Mouse (Mus musculus) midbrain, embryonic 11.5 days (tissue): Measurements from ENCODE around the gene Src. TPM values are rescaled to one million over a fixed set of nuclear protein-coding genes. Genes with fewer than 3 reads are reported as not detected.
"Not testable (repeated sequence)": the region's sequence is repeated elsewhere in the genome, so short reads cannot be mapped to it uniquely, and the experiment has no call there.

Source experiments
- ATAC-seq: fragments of 200-750 bp; cut with Nextera tagmentation; 2 replicates; pipeline ENCODE4 v1.8.0; 2017; ENCODE audit warnings: moderate TSS enrichment, moderate library complexity; ENCODE audit not compliant: low FRiP score
- DNase-seq: peaks from one replicate; pipeline ENCODE4 v3.0.0; 2015; ENCODE audit warnings: low spot score; ENCODE audit errors: missing footprints
- H3K27ac ChIP-seq: fragments of 300-500 bp; sonication (generic); 2 replicates; pipeline ENCODE4 v1.5.1; 2014; ENCODE audit warnings: low read depth, low read length
- H3K27me3 ChIP-seq: fragments of 300-500 bp; sonication (generic); 2 replicates; pipeline ENCODE4 v1.6.1; 2014; ENCODE audit warnings: mild to moderate bottlenecking, low read length, moderate library complexity, mixed read lengths; ENCODE audit not compliant: control insufficient read depth, insufficient read depth
- H3K36me3 ChIP-seq: fragments of 300-500 bp; sonication (generic); 2 replicates; pipeline ENCODE4 v1.6.1; 2014; ENCODE audit warnings: mild to moderate bottlenecking, low read length, moderate library complexity, mixed read lengths; ENCODE audit not compliant: control insufficient read depth, insufficient read depth
- H3K4me1 ChIP-seq: fragments of 300-500 bp; sonication (generic); 2 replicates; pipeline ENCODE4 v1.6.1; 2014; ENCODE audit warnings: low read length; ENCODE audit not compliant: control insufficient read depth, insufficient read depth
- H3K4me2 ChIP-seq: fragments of 300-500 bp; sonication (generic); 2 replicates; pipeline ENCODE4 v1.6.1; 2014; ENCODE audit warnings: mild to moderate bottlenecking, moderate library complexity
- H3K4me3 ChIP-seq: fragments of 300-500 bp; sonication (generic); 2 replicates; pipeline ENCODE4 v1.5.1; 2014; ENCODE audit warnings: low read depth, low read length
- H3K9ac ChIP-seq: fragments of 300-500 bp; sonication (generic); 2 replicates; pipeline ENCODE4 v1.6.1; 2014; ENCODE audit warnings: low read length
- H3K9me3 ChIP-seq: fragments of 300-500 bp; sonication (generic); 2 replicates; pipeline ENCODE4 v1.6.1; 2016; ENCODE audit warnings: low read length; ENCODE audit not compliant: control insufficient read depth
- WGBS: fragments of 180-500 bp; shearing (Covaris S2); extraction: QIAGEN DNeasy Blood & Tissue Kit; methylation state at CpG from one replicate; pipeline ENCODE4 v1.1.7; 2014; 5-methylcytosine and 5-hydroxymethylcytosine counted together
- polyA plus RNA-seq: library from polyadenylated mRNA; unstranded; fragments of >200 nt; fragmentation: Nextera tagmentation; extraction: Ambion mirVana; gene quantifications from 2 replicates; pipeline ENCODE4 v1.2.1, GENCODE M21; 2014

The Src gene
- polyA plus RNA-seq, 1 experiment from 2014 or later, result 14.0 TPM

DNA sequence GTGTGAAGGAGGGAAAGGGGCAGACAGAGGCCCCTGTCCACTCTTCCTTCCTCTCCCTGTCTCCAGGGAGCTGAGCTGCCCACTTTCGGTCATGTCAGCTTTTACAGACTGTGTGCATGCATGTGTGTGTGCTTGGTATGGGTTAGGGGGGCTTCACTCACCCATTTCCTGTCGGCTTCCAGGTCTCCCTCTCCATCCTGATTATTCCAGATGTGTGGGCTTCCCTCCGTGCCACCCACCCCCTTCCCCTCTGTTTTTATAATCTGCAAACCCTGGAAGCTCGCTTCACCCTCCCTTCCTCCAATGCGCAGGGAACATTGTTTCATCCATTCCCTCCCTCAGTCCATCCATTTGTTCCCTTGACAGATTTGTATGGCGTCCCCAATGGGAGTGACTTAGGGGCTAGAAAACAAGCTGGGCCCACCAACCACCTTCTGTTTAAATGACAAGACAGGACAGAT, 56.1 kb downstream of the Src start:
- peaks cover 45% of the 10 kb centered on the region for H3K4me1 ChIP-seq
- WGBS, result 17% methylated on average over 6 of the region's 6 CpGs
- H3K9ac ChIP-seq, result peak overlapping the region; percentile 50
- H3K9me3 ChIP-seq, result no peaks in the 10 kb centered on the region
- ATAC-seq, result 0 out of 2 replicates have a peak, but pooled peaks have one; percentile 7
- H3K4me3 ChIP-seq, result no peak overlapping the region
- H3K27me3 ChIP-seq, result no peaks in the 10 kb centered on the region; the same call in 1 of the 2 replicates
- peak overlapping the region; percentile 79 for H3K27ac ChIP-seq
- no peak overlapping the region; the same call in 1 of the 2 replicates for H3K4me2 ChIP-seq
- peaks cover 12% of the 10 kb centered on the region for H3K36me3 ChIP-seq
- DNase-seq, result no peak

GRCm38 (mm10) chr2:157475437-157476379, 57.5 kb downstream of the Src start:
- no peaks in the 10 kb centered on the region for H3K9me3 ChIP-seq
- H3K4me1 ChIP-seq, result peaks cover 45% of the 10 kb centered on the region
- H3K27ac ChIP-seq, result peak overlapping the region; percentile 79
- DNase-seq, result peak; percentile 95
- ATAC-seq, result peak; percentile 67
- H3K4me3 ChIP-seq, result no peak overlapping the region
- H3K4me2 ChIP-seq, result peak overlapping the region; percentile 14; the same call in 1 of the 2 replicates
- no peaks in the 10 kb centered on the region; the same call in 1 of the 2 replicates for H3K36me3 ChIP-seq
- WGBS, result 14% methylated on average over 13 of the region's 13 CpGs
- H3K27me3 ChIP-seq, result no peaks in the 10 kb centered on the region; the same call in 1 of the 2 replicates
- peak overlapping the region; percentile 50 for H3K9ac ChIP-seq

GRCm38 (mm10) chr2:157478651-157479050, 60.4 kb downstream of the Src start:
- Histone ChIP-seq H3K9me3 (no peaks in the 10 kb centered on the region), H3K4me2 (no peak overlapping the region), H3K4me1 (peaks cover 48% of the 10 kb centered on the region), H3K36me3 (no peaks in the 10 kb centered on the region), H3K4me3 (no peak overlapping the region), H3K27me3 (peaks cover 5% of the 10 kb centered on the region; the same call in 1 of the 2 replicates), H3K9ac (no peak overlapping the region), H3K27ac (no peak overlapping the region)
- 54% methylated on average over 8 of the region's 8 CpGs for WGBS
- DNase-seq, result no peak
- ATAC-seq, result no peak

- Histone ChIP-seq H3K27ac (no peak overlapping the region), H3K9ac (no peak overlapping the region), H3K36me3 (no peaks in the 10 kb centered on the region), H3K4me2 (no peak overlapping the region), H3K9me3 (no peaks in the 10 kb centered on the region), H3K4me1 (peaks cover 35% of the 10 kb centered on the region), H3K27me3 (peaks cover 11% of the 10 kb centered on the region), H3K4me3 (no peak overlapping the region)
- DNase-seq, result peak; percentile 92
- WGBS, result 63% methylated on average over 15 of the region's 15 CpGs
- ATAC-seq, result peak; percentile 51
Measured at GRCm38 (mm10) chr2:157479858-157480568, 61.8 kb downstream of the Src start.

DNA sequence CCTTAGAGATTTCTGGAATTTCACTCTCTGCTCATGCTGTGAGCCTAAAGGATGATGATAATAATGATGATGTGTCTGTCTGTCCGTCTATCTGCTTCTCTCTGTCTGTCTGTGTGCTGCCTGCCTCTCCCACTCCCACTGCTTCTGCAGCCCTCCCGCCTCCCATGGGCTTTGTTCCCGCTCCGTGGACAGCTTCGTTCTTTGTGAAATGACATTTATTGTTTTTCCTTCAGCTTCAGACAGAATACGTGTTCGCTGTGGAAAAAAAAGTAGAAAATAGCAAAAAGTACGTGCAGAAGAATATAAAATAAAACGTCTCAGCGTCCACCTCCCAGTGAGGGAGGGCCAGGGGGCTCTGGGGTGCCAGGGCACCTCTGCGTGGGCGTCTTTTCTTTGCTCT, 64.5 kb downstream of the Src start:
- Histone ChIP-seq H3K9ac (peak overlapping the region; percentile 37), H3K36me3 (no peaks in the 10 kb centered on the region), H3K27ac (no peak overlapping the region; the same call in 1 of the 2 replicates), H3K4me3 (no peak overlapping the region), H3K4me2 (no peak overlapping the region), H3K9me3 (no peaks in the 10 kb centered on the region), H3K27me3 (peaks cover 11% of the 10 kb centered on the region), H3K4me1 (peaks cover 28% of the 10 kb centered on the region)
- DNase-seq (no peak), ATAC-seq (no peak)
- WGBS, result 39% methylated on average over 12 of the region's 12 CpGs

DNA sequence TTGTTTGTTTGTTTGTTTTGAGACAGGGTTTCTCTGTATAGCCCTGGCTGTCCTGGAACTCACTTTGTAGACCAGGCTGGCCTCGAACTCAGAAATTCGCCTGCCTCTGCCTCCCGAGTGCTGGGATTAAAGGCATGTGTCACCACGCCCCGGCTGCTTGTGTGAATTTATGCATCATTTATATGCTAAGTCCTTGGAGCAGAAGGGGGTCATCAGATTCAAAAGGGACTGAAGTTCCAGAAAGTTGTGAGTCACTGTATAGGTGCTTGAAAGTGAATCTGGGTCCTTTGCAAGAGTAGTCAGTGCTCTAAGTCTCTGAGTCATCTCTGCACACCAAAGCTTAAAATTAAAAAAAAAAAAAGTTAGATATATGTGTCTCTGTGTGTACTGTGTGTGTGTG, 68.3 kb downstream of the Src start:
- peaks cover 31% of the 10 kb centered on the region for H3K4me1 ChIP-seq

GRCm38 (mm10) chr2:157486981-157487656, 68.9 kb downstream of the Src start:
- Histone ChIP-seq H3K27me3 (peaks cover 9% of the 10 kb centered on the region), H3K4me1 (peaks cover 27% of the 10 kb centered on the region), H3K27ac (peak overlapping the region; percentile 92), H3K4me2 (peak overlapping the region; percentile 24), H3K36me3 (no peaks in the 10 kb centered on the region), H3K9ac (peak overlapping the region; percentile 49), H3K4me3 (no peak overlapping the region), H3K9me3 (no peaks in the 10 kb centered on the region)
- 17% methylated on average over 7 of the region's 7 CpGs for WGBS
- peak; percentile 74 for ATAC-seq
- peak; percentile 91 for DNase-seq

More for the DNA sequence above, 68.3 kb downstream of the Src start:
- H3K4me2 ChIP-seq, H3K36me3 ChIP-seq, DNase-seq, H3K4me3 ChIP-seq, H3K9me3 ChIP-seq: not testable (repeated sequence)
- Histone ChIP-seq H3K27ac (peak overlapping the region; percentile 92), H3K27me3 (peaks cover 11% of the 10 kb centered on the region), H3K9ac (0 out of 2 replicates have a peak overlapping the region, but pooled peaks have one; percentile 7)
- peak; percentile 3; the same call in 1 of the 2 replicates for ATAC-seq
- WGBS, result 63% methylated on average over 5 of the region's 5 CpGs

- Histone ChIP-seq H3K9me3 (no peaks in the 10 kb centered on the region), H3K27me3 (peaks cover 9% of the 10 kb centered on the region), H3K36me3 (no peaks in the 10 kb centered on the region), H3K4me3 (no peak overlapping the region), H3K27ac (peak overlapping the region; percentile 92), H3K9ac (peak overlapping the region; percentile 49), H3K4me1 (peaks cover 21% of the 10 kb centered on the region), H3K4me2 (peak overlapping the region; percentile 24)
- 10% methylated on average over 12 of the region's 12 CpGs for WGBS
- DNase-seq (peak; percentile 96), ATAC-seq (peak; percentile 82)
Measured at GRCm38 (mm10) chr2:157487733-157488175, 69.5 kb downstream of the Src start.
